Mouse (Mus musculus) E14TG2a.4 (cell line): ENCODE results near the gene Capns2.

Experiments used
- CTCF ChIP-seq: conservative IDR thresholded peaks from 2 replicates; pipeline ENCODE4 v1.5.1; 2014; ENCODE audit warnings: low read length
- NANOG ChIP-seq: IDR thresholded peaks from 2 replicates; pipeline ENCODE4 v1.6.1; 2014; ENCODE audit warnings: borderline replicate concordance, low read length, mixed read lengths
- POU5F1 ChIP-seq: IDR thresholded peaks from 2 replicates; pipeline ENCODE4 v1.6.1; 2014; ENCODE audit warnings: low read length, borderline replicate concordance

DNA sequence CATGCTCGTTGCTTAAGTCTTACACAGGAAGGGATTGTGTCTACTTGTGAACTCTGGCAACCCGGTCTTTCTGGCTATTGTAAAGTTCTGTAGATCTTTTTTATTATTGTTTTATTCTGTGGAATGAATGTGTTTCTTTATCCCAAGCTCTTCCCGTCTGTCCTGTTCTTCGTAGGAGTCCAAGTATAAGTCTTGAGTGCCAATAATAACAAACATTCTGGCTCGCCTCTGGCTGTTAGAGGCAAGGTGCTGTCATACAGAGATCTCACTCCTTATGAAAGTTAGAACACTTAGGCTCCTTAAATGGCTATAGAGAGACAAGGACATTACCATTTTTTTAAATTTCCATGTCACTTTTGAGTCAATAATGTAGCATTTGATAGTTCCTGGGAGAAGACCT lies 4.6 kb upstream of the Capns2 start:
- TF ChIP-seq CTCF (no peak), NANOG (no peak), POU5F1 (no peak)
